Mouse (Mus musculus) heart, adult 18-20 months (tissue): ENCODE measurements around the gene Gimap8. TPM values are rescaled to one million over a fixed set of nuclear protein-coding genes. Genes with fewer than 3 reads are reported as not detected.
A peak's percentile ranks its signal among the peaks of the same experiment; 100 is the strongest.
"Not testable (repeated sequence)": the region's sequence is repeated elsewhere in the genome, so short reads cannot be mapped to it uniquely, and the experiment has no call there.

ENCODE experiments used
- DNase-seq, 2 experiments: peaks; one replicate each; pipeline ENCODE4 v3.0.0; 2021 to 2022; ENCODE audit warnings: mixed read lengths in 1 of 2
- total RNA-seq, 2 experiments: library from RNA; stranded (reverse); gene quantifications; 2 replicates each; pipeline ENCODE4 v1.2.3; 2021

Gene Gimap8
- total RNA-seq, 2 experiments from 2014 or later = 7.1 to 7.5 TPM

GRCm38 (mm10) chr6:48678391-48678790 lies 31.4 kb downstream of the Gimap8 start:
- DNase-seq = no peak

GRCm38 (mm10) chr6:48679701-48680100 lies 32.7 kb downstream of the Gimap8 start:
- DNase-seq = no peak

- no peak for DNase-seq
Observed at GRCm38 (mm10) chr6:48680421-48680820, 33.4 kb downstream of the Gimap8 start.

- DNase-seq = peak in 1 of 2 experiments; percentile 61
Observed at GRCm38 (mm10) chr6:48681472-48682090, 34.5 kb downstream of the Gimap8 start.

GRCm38 (mm10) chr6:48682271-48682670 lies 35.2 kb downstream of the Gimap8 start:
- DNase-seq = no peak

- not testable (repeated sequence) for DNase-seq
Observed at GRCm38 (mm10) chr6:48683263-48683821, 36.3 kb downstream of the Gimap8 start.

GRCm38 (mm10) chr6:48684319-48684718 lies 37.3 kb downstream of the Gimap8 start, which contains the start of gene Gimap4:
TSS of gene Gimap4 (plus strand) at chr6:48684549.
- DNase-seq = peak in 1 of 2 experiments; percentile 55

GRCm38 (mm10) chr6:48684806-48685205 lies 37.8 kb downstream of the Gimap8 start:
- DNase-seq = peak in 1 of 2 experiments; percentile 38

- DNase-seq = no peak
Observed at GRCm38 (mm10) chr6:48685251-48685650, 38.2 kb downstream of the Gimap8 start.

GRCm38 (mm10) chr6:48685694-48686665 lies 38.9 kb downstream of the Gimap8 start:
- DNase-seq = no peak

GRCm38 (mm10) chr6:48687077-48687476 lies 40.0 kb downstream of the Gimap8 start:
- peak in 1 of 2 experiments; percentile 41 for DNase-seq

GRCm38 (mm10) chr6:48689320-48689719 lies 42.3 kb downstream of the Gimap8 start:
- DNase-seq = no peak

- no peak for DNase-seq
Observed at GRCm38 (mm10) chr6:48692962-48693361, 45.9 kb downstream of the Gimap8 start.

- no peak for DNase-seq
Observed at GRCm38 (mm10) chr6:48696830-48697554, 50.0 kb downstream of the Gimap8 start.

GRCm38 (mm10) chr6:48697555-48697930 lies 50.5 kb downstream of the Gimap8 start:
- DNase-seq = no peak

GRCm38 (mm10) chr6:48698066-48698856 lies 51.2 kb downstream of the Gimap8 start:
- DNase-seq = no peak

GRCm38 (mm10) chr6:48698888-48699287 lies 51.9 kb downstream of the Gimap8 start:
- no peak for DNase-seq

- peak in 1 of 2 experiments; percentile 86 for DNase-seq
Observed at GRCm38 (mm10) chr6:48700251-48701075, 53.4 kb downstream of the Gimap8 start.

- DNase-seq = no peak
Observed at GRCm38 (mm10) chr6:48702146-48702545, 55.1 kb downstream of the Gimap8 start.

GRCm38 (mm10) chr6:48702601-48703000 lies 55.6 kb downstream of the Gimap8 start:
- no peak for DNase-seq
